Mouse (Mus musculus): ENCODE data around the gene Dnah11. TPM values are rescaled to one million over a fixed set of nuclear protein-coding genes. Genes with fewer than 3 reads are reported as not detected.

Dnah11 gene
- polyA plus RNA-seq, 1 experiment from 2014 or later, result 0.19 TPM

- Histone ChIP-seq H3K36me3 (ENCODE audit: control insufficient read depth, insufficient read depth, low read length) (no peaks in the 10 kb centered on the region), H3K4me3 (ENCODE audit: low read depth, low read length) (no peak overlapping the region), H3K4me1 (ENCODE audit: control insufficient read depth, insufficient read depth, low read length) (peaks cover 2% of the 10 kb centered on the region; the same call in 1 of the 2 replicates), H3K27ac (ENCODE audit: low read length) (no peak overlapping the region), H3K9me3 (replicated peaks; ENCODE audit: control insufficient read depth, low read length, poor library complexity, severe bottlenecking) (no peaks in the 10 kb centered on the region), H3K4me2 (ENCODE audit: low read length) (no peak overlapping the region), H3K9ac (ENCODE audit: low read depth, low read length) (no peak overlapping the region), H3K27me3 (ENCODE audit: control insufficient read depth, insufficient read depth, low read depth, low read length) (no peaks in the 10 kb centered on the region)
- no peak for ATAC-seq
- WGBS, result 80% methylated on average over 3 of the region's 3 CpGs
Measured at GRCm38 (mm10) chr12:118076802-118077201, 122.0 kb downstream of the Dnah11 start.

- Histone ChIP-seq H3K36me3 (ENCODE audit: control insufficient read depth, insufficient read depth, low read length) (no peaks in the 10 kb centered on the region), H3K4me3 (ENCODE audit: low read depth, low read length) (no peak overlapping the region), H3K4me2 (ENCODE audit: low read length) (no peak overlapping the region), H3K9ac (ENCODE audit: low read depth, low read length) (no peak overlapping the region), H3K27ac (ENCODE audit: low read length) (no peak overlapping the region), H3K27me3 (ENCODE audit: control insufficient read depth, insufficient read depth, low read depth, low read length) (no peaks in the 10 kb centered on the region), H3K9me3 (replicated peaks; ENCODE audit: control insufficient read depth, low read length, poor library complexity, severe bottlenecking) (no peaks in the 10 kb centered on the region), H3K4me1 (ENCODE audit: control insufficient read depth, insufficient read depth, low read length) (peaks cover 2% of the 10 kb centered on the region; the same call in 1 of the 2 replicates)
- ATAC-seq, result peak; percentile 68; the same call in 1 of the 2 replicates
- 66% methylated on average over 3 of the region's 3 CpGs for WGBS
Measured at GRCm38 (mm10) chr12:118072181-118072872, 126.5 kb downstream of the Dnah11 start.

- Histone ChIP-seq H3K9ac (ENCODE audit: low read depth, low read length) (no peak overlapping the region), H3K9me3 (replicated peaks; ENCODE audit: control insufficient read depth, low read length, poor library complexity, severe bottlenecking) (no peaks in the 10 kb centered on the region), H3K27ac (ENCODE audit: low read length) (no peak overlapping the region), H3K4me3 (ENCODE audit: low read depth, low read length) (no peak overlapping the region), H3K4me2 (ENCODE audit: low read length) (no peak overlapping the region), H3K36me3 (ENCODE audit: control insufficient read depth, insufficient read depth, low read length) (no peaks in the 10 kb centered on the region), H3K4me1 (ENCODE audit: control insufficient read depth, insufficient read depth, low read length) (peaks cover 2% of the 10 kb centered on the region; the same call in 1 of the 2 replicates), H3K27me3 (ENCODE audit: control insufficient read depth, insufficient read depth, low read depth, low read length) (no peaks in the 10 kb centered on the region)
- 76% methylated on average over 1 of the region's 1 CpGs for WGBS
- ATAC-seq, result peak; percentile 32; the same call in 1 of the 2 replicates
Measured at GRCm38 (mm10) chr12:118071667-118072066, 127.2 kb downstream of the Dnah11 start.

- no peak overlapping the region for H3K4me2 ChIP-seq (ENCODE audit: low read length)
- 80% methylated on average over 4 of the region's 4 CpGs for WGBS
- peaks cover 2% of the 10 kb centered on the region; the same call in 1 of the 2 replicates for H3K4me1 ChIP-seq (ENCODE audit: control insufficient read depth, insufficient read depth, low read length)
- ATAC-seq, result no peak
- H3K4me3 ChIP-seq (ENCODE audit: low read depth, low read length), result no peak overlapping the region
- H3K27me3 ChIP-seq (ENCODE audit: control insufficient read depth, insufficient read depth, low read depth, low read length), result no peaks in the 10 kb centered on the region
- no peak overlapping the region for H3K9ac ChIP-seq (ENCODE audit: low read depth, low read length)
- H3K36me3 ChIP-seq (ENCODE audit: control insufficient read depth, insufficient read depth, low read length), result no peaks in the 10 kb centered on the region
- H3K27ac ChIP-seq (ENCODE audit: low read length), result no peak overlapping the region
- H3K9me3 ChIP-seq (replicated peaks; ENCODE audit: control insufficient read depth, low read length, poor library complexity, severe bottlenecking), result no peaks in the 10 kb centered on the region
Measured at GRCm38 (mm10) chr12:118068785-118069184, 130.1 kb downstream of the Dnah11 start.

- H3K9me3 ChIP-seq (replicated peaks; ENCODE audit: control insufficient read depth, low read length, poor library complexity, severe bottlenecking), result no peaks in the 10 kb centered on the region
- no peaks in the 10 kb centered on the region for H3K36me3 ChIP-seq (ENCODE audit: control insufficient read depth, insufficient read depth, low read length)
- ATAC-seq, result no peak
- no peaks in the 10 kb centered on the region for H3K27me3 ChIP-seq (ENCODE audit: control insufficient read depth, insufficient read depth, low read depth, low read length)
- no peak overlapping the region for H3K4me2 ChIP-seq (ENCODE audit: low read length)
- no peak overlapping the region for H3K9ac ChIP-seq (ENCODE audit: low read depth, low read length)
- no peak overlapping the region for H3K27ac ChIP-seq (ENCODE audit: low read length)
- WGBS, result 94% methylated on average over 6 of the region's 6 CpGs
- H3K4me1 ChIP-seq (ENCODE audit: control insufficient read depth, insufficient read depth, low read length), result no peaks in the 10 kb centered on the region
- H3K4me3 ChIP-seq (ENCODE audit: low read depth, low read length), result no peak overlapping the region
Measured at GRCm38 (mm10) chr12:118062343-118062742, 136.5 kb downstream of the Dnah11 start.

GRCm38 (mm10) chr12:118056876-118057275, 142.0 kb downstream of the Dnah11 start:
- H3K9ac ChIP-seq (ENCODE audit: low read depth, low read length), result no peak overlapping the region
- no peaks in the 10 kb centered on the region for H3K36me3 ChIP-seq (ENCODE audit: control insufficient read depth, insufficient read depth, low read length)
- H3K4me3 ChIP-seq (ENCODE audit: low read depth, low read length), result no peak overlapping the region
- H3K9me3 ChIP-seq (replicated peaks; ENCODE audit: control insufficient read depth, low read length, poor library complexity, severe bottlenecking), result no peaks in the 10 kb centered on the region
- H3K4me1 ChIP-seq (ENCODE audit: control insufficient read depth, insufficient read depth, low read length), result no peaks in the 10 kb centered on the region
- H3K27ac ChIP-seq (ENCODE audit: low read length), result no peak overlapping the region
- ATAC-seq, result no peak
- H3K27me3 ChIP-seq (ENCODE audit: control insufficient read depth, insufficient read depth, low read depth, low read length), result no peaks in the 10 kb centered on the region
- H3K4me2 ChIP-seq (ENCODE audit: low read length), result no peak overlapping the region
- WGBS, result 60% methylated on average over 10 of the region's 10 CpGs

GRCm38 (mm10) chr12:118045381-118045780, 153.5 kb downstream of the Dnah11 start:
- Histone ChIP-seq H3K27me3 (ENCODE audit: control insufficient read depth, insufficient read depth, low read depth, low read length) (no peaks in the 10 kb centered on the region), H3K4me1 (ENCODE audit: control insufficient read depth, insufficient read depth, low read length) (no peaks in the 10 kb centered on the region), H3K4me3 (ENCODE audit: low read depth, low read length) (no peak overlapping the region), H3K9ac (ENCODE audit: low read depth, low read length) (no peak overlapping the region), H3K9me3 (replicated peaks; ENCODE audit: control insufficient read depth, low read length, poor library complexity, severe bottlenecking) (no peaks in the 10 kb centered on the region), H3K36me3 (ENCODE audit: control insufficient read depth, insufficient read depth, low read length) (no peaks in the 10 kb centered on the region), H3K27ac (ENCODE audit: low read length) (no peak overlapping the region), H3K4me2 (ENCODE audit: low read length) (no peak overlapping the region)
- WGBS, result 85% methylated on average over 4 of the region's 4 CpGs
- no peak for ATAC-seq

- Histone ChIP-seq H3K9ac (ENCODE audit: low read depth, low read length) (no peak overlapping the region), H3K4me3 (ENCODE audit: low read depth, low read length) (no peak overlapping the region), H3K36me3 (ENCODE audit: control insufficient read depth, insufficient read depth, low read length) (no peaks in the 10 kb centered on the region), H3K9me3 (replicated peaks; ENCODE audit: control insufficient read depth, low read length, poor library complexity, severe bottlenecking) (no peaks in the 10 kb centered on the region), H3K27ac (ENCODE audit: low read length) (no peak overlapping the region), H3K4me2 (ENCODE audit: low read length) (no peak overlapping the region), H3K27me3 (ENCODE audit: control insufficient read depth, insufficient read depth, low read depth, low read length) (no peaks in the 10 kb centered on the region), H3K4me1 (ENCODE audit: control insufficient read depth, insufficient read depth, low read length) (no peaks in the 10 kb centered on the region)
- no peak for ATAC-seq
- 100% methylated on average over 1 of the region's 1 CpGs for WGBS
Measured at GRCm38 (mm10) chr12:118043130-118043647, 155.7 kb downstream of the Dnah11 start.

GRCm38 (mm10) chr12:118042196-118042595, 156.6 kb downstream of the Dnah11 start:
- Histone ChIP-seq H3K36me3 (ENCODE audit: control insufficient read depth, insufficient read depth, low read length) (no peaks in the 10 kb centered on the region), H3K27me3 (ENCODE audit: control insufficient read depth, insufficient read depth, low read depth, low read length) (no peaks in the 10 kb centered on the region), H3K4me1 (ENCODE audit: control insufficient read depth, insufficient read depth, low read length) (no peaks in the 10 kb centered on the region), H3K4me3 (ENCODE audit: low read depth, low read length) (no peak overlapping the region), H3K27ac (ENCODE audit: low read length) (no peak overlapping the region), H3K9ac (ENCODE audit: low read depth, low read length) (no peak overlapping the region), H3K9me3 (replicated peaks; ENCODE audit: control insufficient read depth, low read length, poor library complexity, severe bottlenecking) (no peaks in the 10 kb centered on the region), H3K4me2 (ENCODE audit: low read length) (no peak overlapping the region)
- no peak for ATAC-seq
- 91% methylated on average over 2 of the region's 2 CpGs for WGBS

Data from midbrain, embryonic 16.5 days (tissue).